Mouse (Mus musculus) heart, postnatal 0 days (tissue): ENCODE results near the gene 4930404H24Rik. TPM values are rescaled to one million over a fixed set of nuclear protein-coding genes. Genes with fewer than 3 reads are reported as not detected.
A peak's percentile ranks its signal among the peaks of the same experiment; 100 is the strongest.
"Not testable (repeated sequence)": the region's sequence is repeated elsewhere in the genome, so short reads cannot be mapped to it uniquely, and the experiment has no call there.

ENCODE experiments used
- ATAC-seq: fragments of 200-750 bp; cut with Nextera tagmentation; 2 replicates; pipeline ENCODE4 v1.8.0; 2017; ENCODE audit warnings: low read depth, moderate number of reproducible peaks, moderate library complexity; ENCODE audit not compliant: insufficient read depth
- DNase-seq: peaks from one replicate; pipeline ENCODE4 v3.0.0-alpha.2; 2016; ENCODE audit warnings: low spot score
- H3K27ac ChIP-seq: fragments of 300-500 bp; sonication (generic); 2 replicates; pipeline ENCODE4 v1.5.1; 2014; ENCODE audit warnings: low read depth, mild to moderate bottlenecking
- H3K27me3 ChIP-seq: fragments of 300-500 bp; sonication (generic); 2 replicates; pipeline ENCODE4 v1.6.1; 2014; ENCODE audit warnings: low read length, mixed read lengths; ENCODE audit not compliant: control insufficient read depth, insufficient read depth
- H3K36me3 ChIP-seq: fragments of 300-500 bp; sonication (generic); replicated peaks from 2 replicates; pipeline ENCODE4 v1.6.1; 2014; ENCODE audit warnings: low read length, mixed read lengths; ENCODE audit not compliant: control insufficient read depth, insufficient read depth
- H3K4me1 ChIP-seq: fragments of 300-500 bp; sonication (generic); 2 replicates; pipeline ENCODE4 v1.6.1; 2014; ENCODE audit warnings: antibody characterized with exemption; ENCODE audit not compliant: control insufficient read depth, insufficient read depth
- H3K4me2 ChIP-seq: fragments of 300-500 bp; sonication (generic); 2 replicates; pipeline ENCODE4 v1.6.1; 2014; ENCODE audit warnings: low read depth, mild to moderate bottlenecking, low read length, moderate library complexity
- H3K4me3 ChIP-seq: fragments of 300-500 bp; sonication (generic); 2 replicates; pipeline ENCODE4 v1.5.1; 2014; ENCODE audit warnings: low read depth, low read length
- H3K9ac ChIP-seq: fragments of 300-500 bp; sonication (generic); replicated peaks from 2 replicates; pipeline ENCODE4 v1.6.1; 2014; ENCODE audit warnings: low read depth, low read length, mixed read lengths
- H3K9me3 ChIP-seq: fragments of 300-500 bp; sonication (generic); replicated peaks from 2 replicates; pipeline ENCODE4 v1.6.1; 2016; ENCODE audit warnings: low read length; ENCODE audit not compliant: control insufficient read depth
- CTCF ChIP-seq: IDR thresholded peaks from 2 replicates; pipeline ENCODE4 v1.5.1; 2016; ENCODE audit warnings: antibody characterized with exemption, control low read depth, low read depth
- EP300 ChIP-seq: IDR thresholded peaks from 2 replicates; pipeline ENCODE4 v1.6.1; 2016; ENCODE audit warnings: antibody characterized with exemption, low read depth
- WGBS: fragments of 180-500 bp; shearing (Covaris S2); extraction: QIAGEN DNeasy Blood & Tissue Kit; methylation state at CpG from one replicate; pipeline ENCODE4 v1.1.7; 2014; 5-methylcytosine and 5-hydroxymethylcytosine counted together
- polyA plus RNA-seq: library from polyadenylated mRNA; unstranded; fragments of >200 nt; fragmentation: Nextera tagmentation; extraction: Ambion mirVana; gene quantifications from 2 replicates; pipeline ENCODE4 v1.2.1, GENCODE M21; 2015
- total RNA-seq: library from RNA; depleted of rRNA; stranded (reverse); fragments of >200 nt; gene quantifications from 2 replicates; pipeline ENCODE4 v1.2.3, GENCODE M21; 2014; ENCODE audit warnings: low replicate concordance

4930404H24Rik gene
- total and polyA plus RNA-seq, 2 experiments from 2014 or later, result 0.45 TPM; not detected in 1

- Histone ChIP-seq H3K27ac (peak overlapping the region; percentile 80), H3K36me3 (no peaks in the 10 kb centered on the region), H3K27me3 (no peaks in the 10 kb centered on the region), H3K4me2 (peak overlapping the region; percentile 99), H3K4me1 (peaks cover 37% of the 10 kb centered on the region), H3K9ac (no peak overlapping the region), H3K9me3 (no peaks in the 10 kb centered on the region), H3K4me3 (no peak overlapping the region)
- WGBS, result 13% methylated on average over 9 of the region's 9 CpGs
- TF ChIP-seq CTCF, result no peak
- TF ChIP-seq EP300, result no peak; the same call in none of the 2 replicates
- ATAC-seq (peak; percentile 66), DNase-seq (peak; percentile 48)
Observed at GRCm38 (mm10) chr2:153494293-153494811, 1.8 kb downstream of the 4930404H24Rik start.

- H3K9ac ChIP-seq, H3K36me3 ChIP-seq, H3K4me2 ChIP-seq, DNase-seq, H3K4me3 ChIP-seq, H3K27me3 ChIP-seq, H3K9me3 ChIP-seq, H3K27ac ChIP-seq, ATAC-seq: not testable (repeated sequence)
- peaks cover 37% of the 10 kb centered on the region for H3K4me1 ChIP-seq
- WGBS, result 84% methylated on average over 4 of the region's 4 CpGs
Observed at GRCm38 (mm10) chr2:153495391-153495790, 2.8 kb downstream of the 4930404H24Rik start.

DNA sequence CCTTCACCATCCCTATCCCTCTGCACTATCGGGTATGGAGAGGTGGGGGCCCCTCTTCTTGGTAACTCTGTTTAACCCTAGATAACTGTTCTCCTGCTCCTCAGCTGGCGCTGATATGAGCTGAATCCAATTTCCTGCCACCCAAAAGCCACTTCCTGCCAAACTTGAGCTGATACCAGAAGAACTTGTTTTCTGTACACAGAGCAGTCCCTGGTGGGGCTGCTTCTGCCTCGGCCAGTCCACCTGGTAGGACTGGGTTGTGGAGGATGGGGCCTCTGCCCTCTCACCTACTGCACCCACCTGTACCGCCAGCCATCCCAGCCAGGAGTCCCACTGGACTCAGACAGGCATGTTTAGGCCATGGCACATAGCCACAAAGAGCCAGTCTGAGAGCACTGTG is 3.2 kb downstream of the 4930404H24Rik start:
- WGBS, result 43% methylated on average over 4 of the region's 4 CpGs
- no peak for DNase-seq
- peaks cover 37% of the 10 kb centered on the region for H3K4me1 ChIP-seq

GRCm38 (mm10) chr2:153496301-153496700 is 3.7 kb downstream of the 4930404H24Rik start:
- Histone ChIP-seq H3K27ac (0 out of 2 replicates have a peak overlapping the region, but pooled peaks have one; percentile 31), H3K4me1 (peaks cover 37% of the 10 kb centered on the region), H3K4me2 (no peak overlapping the region), H3K9me3 (no peaks in the 10 kb centered on the region), H3K4me3 (no peak overlapping the region), H3K36me3 (no peaks in the 10 kb centered on the region), H3K27me3 (no peaks in the 10 kb centered on the region), H3K9ac (no peak overlapping the region)
- no peak for DNase-seq
- 86% methylated on average over 6 of the region's 6 CpGs for WGBS
- no peak for TF ChIP-seq CTCF
- TF ChIP-seq EP300, result no peak
- ATAC-seq, result no peak

More for the DNA sequence above, 3.2 kb downstream of the 4930404H24Rik start:
- peak overlapping the region; percentile 31; the same call in 1 of the 2 replicates for H3K27ac ChIP-seq
- H3K36me3 ChIP-seq, result no peaks in the 10 kb centered on the region
- H3K4me2 ChIP-seq, result no peak overlapping the region
- H3K9ac ChIP-seq, result no peak overlapping the region
- TF ChIP-seq CTCF (no peak), EP300 (no peak)
- H3K27me3 ChIP-seq, result no peaks in the 10 kb centered on the region
- no peak overlapping the region for H3K4me3 ChIP-seq
- no peaks in the 10 kb centered on the region for H3K9me3 ChIP-seq
- ATAC-seq, result no peak

DNA sequence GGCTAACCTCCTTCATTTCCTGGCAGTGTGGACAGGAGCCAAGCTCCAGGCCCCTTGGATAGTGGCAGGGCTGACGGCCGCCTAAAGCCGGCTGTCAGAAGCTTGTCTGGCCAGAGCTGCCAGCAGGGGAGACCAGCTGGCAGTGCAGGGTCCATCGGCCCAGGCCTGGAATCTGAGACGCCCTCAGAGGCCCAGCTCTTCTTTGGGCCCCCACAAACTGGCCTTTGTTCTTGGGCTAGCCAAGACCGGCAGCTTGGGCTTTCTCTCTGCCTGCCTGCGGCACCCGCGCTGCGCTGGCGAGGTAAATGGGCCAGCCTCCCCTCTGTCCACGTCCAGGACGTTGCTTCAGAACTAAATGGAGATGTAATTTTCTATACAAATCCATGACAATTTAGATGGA is 4.3 kb downstream of the 4930404H24Rik start:
- WGBS, result 61% methylated on average over 13 of the region's 13 CpGs
- TF ChIP-seq EP300 (no peak), CTCF (no peak)
- Histone ChIP-seq H3K27me3 (no peaks in the 10 kb centered on the region), H3K27ac (no peak overlapping the region), H3K4me2 (no peak overlapping the region), H3K4me1 (peaks cover 37% of the 10 kb centered on the region), H3K9ac (no peak overlapping the region), H3K36me3 (no peaks in the 10 kb centered on the region), H3K9me3 (no peaks in the 10 kb centered on the region), H3K4me3 (no peak overlapping the region)
- DNase-seq (no peak), ATAC-seq (no peak)

DNA sequence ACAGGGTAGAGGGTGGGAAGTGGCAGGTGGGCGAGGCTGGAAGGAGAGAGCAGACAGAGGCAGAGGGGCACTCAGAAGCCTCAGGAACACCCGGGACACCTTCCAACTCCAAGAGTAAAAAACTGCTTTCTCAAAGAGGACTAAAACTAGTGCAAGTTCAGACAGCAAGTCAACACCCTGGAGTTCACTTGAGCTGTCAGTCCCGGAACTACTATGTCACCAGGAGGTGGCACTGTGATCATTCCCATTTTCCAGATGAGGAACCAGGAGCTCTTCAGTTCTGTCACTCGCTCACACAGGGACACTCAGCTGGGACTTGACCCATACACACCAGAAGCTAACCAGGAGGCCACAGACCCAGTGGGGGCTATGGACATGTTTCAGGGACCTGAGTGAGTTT is 6.6 kb downstream of the 4930404H24Rik start:
- WGBS, result 63% methylated on average over 4 of the region's 4 CpGs
- Histone ChIP-seq H3K27me3 (no peaks in the 10 kb centered on the region), H3K9ac (no peak overlapping the region), H3K27ac (no peak overlapping the region), H3K4me3 (no peak overlapping the region), H3K4me2 (no peak overlapping the region), H3K36me3 (no peaks in the 10 kb centered on the region), H3K9me3 (no peaks in the 10 kb centered on the region), H3K4me1 (peaks cover 23% of the 10 kb centered on the region; the same call in 1 of the 2 replicates)
- DNase-seq (no peak), ATAC-seq (no peak)
- peak; percentile 27 for TF ChIP-seq CTCF
- no peak for TF ChIP-seq EP300
